Mouse (Mus musculus) liver, embryonic 16.5 days (tissue): ENCODE data around the gene Bcl2l12. TPM values are rescaled to one million over a fixed set of nuclear protein-coding genes. Genes with fewer than 3 reads are reported as not detected.
A peak's percentile ranks its signal among the peaks of the same experiment; 100 is the strongest.

ENCODE experiments used
- ATAC-seq: fragments of 200-750 bp; cut with Nextera tagmentation; 2 replicates; pipeline ENCODE4 v1.8.0; 2017; ENCODE audit warnings: low read depth, mild to moderate bottlenecking, moderate number of reproducible peaks, moderate library complexity
- H3K27ac ChIP-seq: fragments of 300-500 bp; sonication (generic); 2 replicates; pipeline ENCODE4 v1.5.1; 2014; ENCODE audit warnings: mild to moderate bottlenecking, low read length
- H3K27me3 ChIP-seq: fragments of 300-500 bp; sonication (generic); 2 replicates; pipeline ENCODE4 v1.6.1; 2014; ENCODE audit warnings: low read depth, low read length, mixed read lengths; ENCODE audit not compliant: control insufficient read depth, insufficient read depth
- H3K36me3 ChIP-seq: fragments of 300-500 bp; sonication (generic); 2 replicates; pipeline ENCODE4 v1.6.1; 2014; ENCODE audit warnings: mild to moderate bottlenecking; ENCODE audit not compliant: control insufficient read depth, insufficient read depth
- H3K4me1 ChIP-seq: fragments of 300-500 bp; sonication (generic); 2 replicates; pipeline ENCODE4 v1.6.1; 2014; ENCODE audit warnings: low read depth, low read length, mixed read lengths; ENCODE audit not compliant: control insufficient read depth
- H3K4me2 ChIP-seq: fragments of 300-500 bp; sonication (generic); 2 replicates; pipeline ENCODE4 v1.6.1; 2014; ENCODE audit warnings: low read depth, low read length, mixed read lengths
- H3K4me3 ChIP-seq: fragments of 300-500 bp; sonication (generic); 2 replicates; pipeline ENCODE4 v1.5.1; 2014; ENCODE audit warnings: low read depth, mild to moderate bottlenecking, low read length
- H3K9ac ChIP-seq: fragments of 300-500 bp; sonication (generic); 2 replicates; pipeline ENCODE4 v1.6.1; 2014; ENCODE audit warnings: low read depth, low read length
- H3K9me3 ChIP-seq: fragments of 300-500 bp; sonication (generic); replicated peaks from 2 replicates; pipeline ENCODE4 v1.6.1; 2016; ENCODE audit warnings: low read length; ENCODE audit not compliant: control insufficient read depth
- WGBS: fragments of 180-500 bp; shearing (Covaris S2); extraction: QIAGEN DNeasy Blood & Tissue Kit; methylation state at CpG from one replicate; pipeline ENCODE4 v1.1.7; 2014; ENCODE audit not compliant: insufficient replicate concordance; 5-methylcytosine and 5-hydroxymethylcytosine counted together
- polyA plus RNA-seq: library from polyadenylated mRNA; unstranded; fragments of >200 nt; fragmentation: Nextera tagmentation; extraction: Ambion mirVana; gene quantifications from 2 replicates; pipeline ENCODE4 v1.2.1, GENCODE M21; 2015

Gene Bcl2l12
- polyA plus RNA-seq, result 11.0 and 12.2 TPM in 2 replicates

DNA sequence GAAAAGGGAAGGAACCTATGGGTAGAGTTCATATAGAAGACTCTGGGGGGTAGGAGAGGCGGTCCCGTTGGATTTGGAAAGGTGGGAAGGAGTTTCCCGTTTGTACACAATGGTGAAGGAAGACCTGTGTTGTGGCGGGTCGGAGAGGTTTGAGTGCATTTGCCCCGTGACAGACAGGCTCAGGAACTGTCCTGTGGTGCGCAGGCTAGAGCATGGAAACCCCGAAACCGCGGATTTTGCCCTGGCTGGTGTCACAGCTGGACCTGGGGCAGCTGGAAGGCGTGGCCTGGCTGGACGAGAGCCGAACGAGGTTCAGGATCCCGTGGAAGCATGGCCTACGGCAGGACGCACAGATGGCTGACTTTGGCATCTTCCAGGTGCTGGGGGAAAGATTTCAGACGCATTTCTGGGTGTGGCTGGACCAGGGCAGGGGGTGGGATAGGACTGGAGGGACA is at the start of gene Bcl2l12:
Gene Bcl2l12, minus strand, starts transcription at position 212 of the 455 bp plus-strand sequence.
- peak within 1 kb of the TSS; percentile 87 for H3K4me2 ChIP-seq
- peak; percentile 19; the same call in 1 of the 2 replicates for ATAC-seq
- peak within 1 kb of the TSS; percentile 69 for H3K4me3 ChIP-seq
- H3K9me3 ChIP-seq, result no peaks in the 10 kb centered on the region
- peak within 1 kb of the TSS; percentile 96 for H3K27ac ChIP-seq
- H3K4me1 ChIP-seq, result peaks cover 25% of the 10 kb centered on the region
- WGBS, result under 1% methylated on average over 18 of the region's 18 CpGs
- H3K9ac ChIP-seq, result peak within 1 kb of the TSS; percentile 88
- no peaks in the 10 kb centered on the region for H3K27me3 ChIP-seq
- H3K36me3 ChIP-seq, result peaks cover 38% of the 10 kb centered on the region

DNA sequence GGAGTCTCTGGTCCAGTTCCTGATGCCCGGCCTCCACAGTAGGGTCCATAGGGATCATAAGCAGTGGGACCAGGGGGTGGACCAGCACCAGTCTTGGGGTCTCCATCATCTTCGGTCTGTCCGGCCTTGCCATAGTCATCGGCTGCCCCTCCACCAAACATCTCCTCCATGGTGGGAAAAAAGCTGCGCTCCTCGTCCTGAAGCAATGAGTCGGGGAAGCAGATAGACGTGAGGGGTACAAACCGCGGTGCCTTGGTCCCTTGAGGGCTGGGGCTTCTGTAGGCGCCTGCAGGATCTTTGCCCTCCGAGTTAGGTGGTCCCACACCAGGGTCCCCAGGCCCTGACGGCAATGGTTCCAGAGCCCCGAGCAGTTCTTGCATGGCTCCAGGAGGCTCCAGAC is 49.0 kb upstream of the Bcl2l12 start:
- H3K36me3 ChIP-seq, result peaks cover 18% of the 10 kb centered on the region
- H3K27me3 ChIP-seq, result no peaks in the 10 kb centered on the region
- no peak overlapping the region for H3K27ac ChIP-seq
- ATAC-seq, result no peak
- H3K4me2 ChIP-seq, result no peak overlapping the region
- 93% methylated on average over 14 of the region's 14 CpGs for WGBS
- peaks cover 19% of the 10 kb centered on the region for H3K4me1 ChIP-seq
- no peaks in the 10 kb centered on the region for H3K9me3 ChIP-seq
- no peak overlapping the region for H3K9ac ChIP-seq
- no peak overlapping the region for H3K4me3 ChIP-seq

DNA sequence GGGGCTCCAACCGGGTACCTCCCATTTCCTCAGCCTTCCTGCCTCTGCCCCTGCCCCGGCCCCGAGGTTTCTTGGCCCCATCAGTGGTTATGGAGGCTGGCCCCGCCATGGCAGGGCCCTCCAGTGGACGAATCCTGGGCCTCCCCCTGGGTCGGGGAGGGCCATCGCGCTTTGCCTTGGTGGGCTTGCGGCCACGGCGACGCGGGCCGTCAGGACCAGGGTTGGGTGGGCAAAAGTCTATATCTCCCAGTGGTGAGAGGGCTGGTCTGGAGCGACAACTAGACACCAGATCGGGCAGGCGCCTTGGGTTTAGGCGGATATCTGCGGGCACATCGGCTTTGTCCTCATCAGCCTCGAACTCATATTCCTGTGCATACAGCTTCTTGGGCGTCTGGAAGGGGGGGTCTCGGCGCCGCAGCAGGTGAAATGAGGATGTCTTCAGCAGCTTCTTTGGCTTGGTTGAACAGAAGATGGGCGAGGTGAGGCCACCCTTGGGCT is 48.4 kb upstream of the Bcl2l12 start:
- no peak overlapping the region for H3K9ac ChIP-seq
- 85% methylated on average over 26 of the region's 26 CpGs for WGBS
- no peaks in the 10 kb centered on the region for H3K27me3 ChIP-seq
- no peak for ATAC-seq
- H3K4me3 ChIP-seq, result no peak overlapping the region
- peaks cover 13% of the 10 kb centered on the region for H3K4me1 ChIP-seq
- peaks cover 18% of the 10 kb centered on the region for H3K36me3 ChIP-seq
- H3K9me3 ChIP-seq, result no peaks in the 10 kb centered on the region
- no peak overlapping the region for H3K27ac ChIP-seq
- H3K4me2 ChIP-seq, result no peak overlapping the region

DNA sequence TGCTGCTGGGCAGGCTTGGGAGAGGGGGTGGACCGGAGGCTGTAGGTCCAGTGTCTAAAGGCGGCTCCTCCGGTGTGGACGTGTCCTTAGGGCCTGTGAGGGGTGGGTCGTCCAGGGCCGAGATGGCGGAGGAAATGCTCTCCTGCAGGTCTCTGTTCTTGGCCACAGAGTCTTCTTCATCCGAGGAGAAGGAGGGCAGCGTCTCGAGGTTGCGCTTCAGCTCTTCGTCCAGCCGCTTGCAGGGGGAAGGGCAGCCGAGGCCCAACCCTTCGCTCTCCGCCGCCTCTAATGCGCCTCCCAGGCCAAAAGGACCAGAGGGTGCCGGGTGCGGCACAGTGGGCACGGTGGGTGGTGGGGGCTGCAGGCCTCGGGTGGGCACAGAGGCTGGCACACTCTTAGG is 47.2 kb upstream of the Bcl2l12 start:
- Histone ChIP-seq H3K36me3 (peaks cover 24% of the 10 kb centered on the region), H3K9me3 (no peaks in the 10 kb centered on the region), H3K4me2 (no peak overlapping the region), H3K27me3 (no peaks in the 10 kb centered on the region), H3K27ac (no peak overlapping the region), H3K9ac (no peak overlapping the region), H3K4me1 (peaks cover 1% of the 10 kb centered on the region; the same call in 1 of the 2 replicates), H3K4me3 (no peak overlapping the region)
- 88% methylated on average over 22 of the region's 22 CpGs for WGBS
- ATAC-seq, result no peak

DNA sequence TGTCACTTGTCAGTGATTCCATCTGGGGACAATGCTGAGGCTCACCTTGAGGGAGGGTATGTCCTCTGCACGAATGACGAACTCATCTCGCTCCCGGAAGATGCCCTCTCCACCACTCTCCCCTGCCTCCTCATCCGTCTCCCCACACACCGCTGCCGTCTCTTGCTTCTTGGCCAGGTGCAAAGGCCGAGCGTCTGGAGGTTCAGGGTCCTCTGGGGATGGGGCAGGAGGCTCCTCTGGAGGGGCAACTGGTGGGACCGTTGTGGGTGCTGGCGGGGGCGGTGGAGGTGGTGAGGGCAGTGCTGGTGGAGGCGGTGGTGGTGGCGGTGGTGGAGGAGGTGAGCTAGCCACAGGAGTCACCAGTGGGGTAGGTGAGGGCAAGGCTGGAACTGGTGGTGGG is 44.8 kb upstream of the Bcl2l12 start:
- no peak overlapping the region for H3K27ac ChIP-seq
- no peak for ATAC-seq
- 85% methylated on average over 13 of the region's 14 CpGs for WGBS
- H3K4me1 ChIP-seq, result no peaks in the 10 kb centered on the region
- no peak overlapping the region for H3K4me3 ChIP-seq
- no peaks in the 10 kb centered on the region for H3K27me3 ChIP-seq
- H3K9me3 ChIP-seq, result no peaks in the 10 kb centered on the region
- H3K9ac ChIP-seq, result no peak overlapping the region
- peaks cover 32% of the 10 kb centered on the region for H3K36me3 ChIP-seq
- H3K4me2 ChIP-seq, result no peak overlapping the region

DNA sequence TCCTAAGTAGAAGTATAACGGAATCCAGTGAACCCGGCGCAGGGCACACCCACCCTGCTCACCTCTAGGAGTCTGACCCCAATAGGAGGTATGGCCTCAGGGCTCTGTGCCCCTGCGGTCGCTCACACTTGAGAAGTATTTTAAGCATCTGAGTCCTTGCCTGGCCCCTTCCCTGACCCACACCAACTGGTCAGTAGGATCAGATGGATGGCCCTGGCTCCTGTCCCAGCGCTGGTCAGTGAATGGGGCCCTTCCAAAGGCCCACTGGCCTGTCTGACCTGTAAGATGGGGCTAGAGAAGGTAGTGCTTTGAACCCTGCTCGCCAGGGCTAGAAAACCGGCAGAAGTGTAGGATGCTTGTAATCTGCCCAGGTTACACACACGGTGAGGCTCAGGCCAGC is 42.3 kb upstream of the Bcl2l12 start:
- WGBS, result 83% methylated on average over 9 of the region's 9 CpGs
- no peak overlapping the region for H3K4me2 ChIP-seq
- H3K9me3 ChIP-seq, result no peaks in the 10 kb centered on the region
- H3K4me3 ChIP-seq, result no peak overlapping the region
- H3K9ac ChIP-seq, result no peak overlapping the region
- no peaks in the 10 kb centered on the region for H3K27me3 ChIP-seq
- peaks cover 31% of the 10 kb centered on the region for H3K36me3 ChIP-seq
- H3K4me1 ChIP-seq, result no peaks in the 10 kb centered on the region
- H3K27ac ChIP-seq, result no peak overlapping the region
- ATAC-seq, result no peak

DNA sequence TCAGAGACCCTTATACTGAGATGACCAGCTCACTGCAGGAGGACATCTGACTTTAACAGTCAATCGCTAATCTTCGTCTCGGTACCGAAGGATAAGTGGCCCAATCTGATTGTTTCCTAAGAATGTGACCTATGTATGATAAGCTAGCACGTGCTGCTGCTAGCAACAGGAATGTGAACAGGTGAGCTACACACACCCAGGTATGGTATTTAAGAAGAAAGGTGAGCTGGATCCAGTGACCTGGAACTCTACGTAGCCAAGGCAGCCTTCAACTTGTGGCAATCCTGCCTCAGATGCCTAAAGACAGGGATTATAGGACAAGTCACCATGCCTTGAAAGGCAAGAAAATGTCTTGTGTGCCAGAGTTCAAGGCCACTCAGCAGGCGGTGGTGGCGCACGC is 39.9 kb upstream of the Bcl2l12 start:
- H3K27me3 ChIP-seq, result no peaks in the 10 kb centered on the region
- no peaks in the 10 kb centered on the region for H3K9me3 ChIP-seq
- peaks cover 34% of the 10 kb centered on the region for H3K36me3 ChIP-seq
- no peak overlapping the region for H3K4me2 ChIP-seq
- no peak overlapping the region for H3K9ac ChIP-seq
- no peaks in the 10 kb centered on the region for H3K4me1 ChIP-seq
- no peak for ATAC-seq
- no peak overlapping the region for H3K27ac ChIP-seq
- 81% methylated on average over 9 of the region's 9 CpGs for WGBS
- H3K4me3 ChIP-seq, result no peak overlapping the region

DNA sequence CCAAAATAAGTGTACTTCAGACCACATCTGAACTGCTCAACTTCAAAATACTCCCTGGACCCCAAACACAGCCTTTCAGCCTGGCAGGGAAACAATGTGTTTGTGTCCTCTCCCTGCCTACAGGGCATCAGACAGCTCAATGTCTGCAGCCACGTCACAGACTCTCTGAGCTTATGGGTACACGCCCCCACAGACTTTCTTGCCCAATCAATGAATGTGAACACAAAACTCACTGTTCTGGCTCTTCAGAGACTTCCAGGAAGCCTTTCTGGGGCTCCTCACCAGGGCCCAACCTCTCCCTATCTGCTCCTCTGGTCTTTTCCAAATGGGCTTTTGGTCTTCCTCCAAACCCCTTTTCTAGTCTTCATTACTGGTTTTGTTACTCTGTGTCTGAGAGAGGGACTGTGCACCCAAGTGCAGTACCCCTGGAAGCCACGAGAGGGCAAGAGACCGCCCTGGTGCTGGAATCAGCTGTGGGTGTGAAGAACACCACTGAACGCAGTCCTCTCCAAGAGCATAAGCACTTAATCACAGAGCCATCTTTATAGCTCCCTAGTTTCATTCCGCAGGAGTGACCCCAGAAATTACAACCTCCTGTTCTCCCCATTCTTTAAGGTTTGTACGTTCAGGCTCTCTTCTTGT is 39.3 kb upstream of the Bcl2l12 start:
- 47% methylated on average over 7 of the region's 7 CpGs for WGBS
- H3K4me3 ChIP-seq, result no peak overlapping the region
- no peak overlapping the region for H3K27ac ChIP-seq
- ATAC-seq, result peak; percentile 50; the same call in 1 of the 2 replicates
- H3K4me1 ChIP-seq, result no peaks in the 10 kb centered on the region
- no peaks in the 10 kb centered on the region for H3K9me3 ChIP-seq
- H3K9ac ChIP-seq, result no peak overlapping the region
- H3K4me2 ChIP-seq, result no peak overlapping the region
- peaks cover 36% of the 10 kb centered on the region for H3K36me3 ChIP-seq
- H3K27me3 ChIP-seq, result no peaks in the 10 kb centered on the region

DNA sequence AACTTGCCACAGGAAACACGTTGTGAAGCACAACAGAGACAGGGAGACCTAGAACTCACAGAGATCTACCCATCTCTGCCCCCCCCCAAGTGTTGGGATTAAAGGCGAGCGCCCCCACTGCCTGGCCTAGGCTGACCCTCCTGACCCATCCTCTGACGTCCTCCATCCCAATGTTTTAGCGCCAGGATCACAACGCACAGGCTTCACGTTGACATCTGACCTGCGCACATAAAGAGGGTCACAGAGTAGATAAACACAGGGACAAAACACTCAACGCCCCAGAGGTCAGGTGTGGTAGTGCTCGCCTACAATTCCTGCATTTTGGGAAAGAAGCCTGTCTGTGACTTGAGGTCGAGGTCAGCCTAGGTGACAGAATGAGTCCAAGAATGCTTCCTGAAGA is 38.2 kb upstream of the Bcl2l12 start:
- no peak overlapping the region for H3K4me3 ChIP-seq
- H3K27me3 ChIP-seq, result no peaks in the 10 kb centered on the region
- H3K4me1 ChIP-seq, result no peaks in the 10 kb centered on the region
- no peak for ATAC-seq
- no peak overlapping the region for H3K4me2 ChIP-seq
- 72% methylated on average over 11 of the region's 11 CpGs for WGBS
- no peak overlapping the region for H3K27ac ChIP-seq
- H3K9ac ChIP-seq, result no peak overlapping the region
- peaks cover 31% of the 10 kb centered on the region for H3K36me3 ChIP-seq
- no peaks in the 10 kb centered on the region for H3K9me3 ChIP-seq
